Mouse (Mus musculus): ENCODE measurements around the gene Col5a3.

GRCm38 (mm10) chr9:20810271-20810670 is 4.6 kb downstream of the Col5a3 start:
- no peak for TF ChIP-seq CTCF (IDR thresholded peaks at IDR 0.05; ENCODE audit: control insufficient read depth, insufficient read depth, insufficient replicate concordance, low read depth, low read length)
- TF ChIP-seq POLR2A (IDR thresholded peaks at IDR 0.05; ENCODE audit: control insufficient read depth, low read depth, low read length): no peak
